Mouse (Mus musculus) ES-E14 (cell line): ENCODE results near the gene Nat8f5.

ENCODE experiments used
- CHD2 ChIP-seq: IDR thresholded peaks from 2 replicates; pipeline ENCODE4 v1.6.1; 2014; ENCODE audit warnings: mild to moderate bottlenecking, low read depth, low read length, inconsistent platforms
- HCFC1 ChIP-seq: IDR thresholded peaks from 2 replicates; pipeline ENCODE4 v1.6.1; 2012; ENCODE audit warnings: low read length, inconsistent platforms, borderline replicate concordance; ENCODE audit not compliant: insufficient read depth
- ZC3H11A ChIP-seq: IDR thresholded peaks from 2 replicates; pipeline ENCODE4 v1.6.1; 2012; ENCODE audit warnings: low read depth, mild to moderate bottlenecking, inconsistent platforms, low read length, borderline replicate concordance
- ZNF384 ChIP-seq: IDR thresholded peaks from 2 replicates; pipeline ENCODE4 v1.6.1; 2012; ENCODE audit warnings: low read depth, low read length, inconsistent platforms

GRCm38 (mm10) chr6:85820837-85821236 lies at the start of gene Nat8f5, which contains the start of gene Nat8f6:
- no peak for TF ChIP-seq HCFC1
- TF ChIP-seq CHD2 = no peak
- no peak for TF ChIP-seq ZC3H11A
- TF ChIP-seq ZNF384 = no peak
